Mouse (Mus musculus) kidney, adult 11 months (tissue): ENCODE data around the gene Icam2.
"Not testable (repeated sequence)": the region's sequence is repeated elsewhere in the genome, so short reads cannot be mapped to it uniquely, and the experiment has no call there.

Experiments
- DNase-seq: peaks from one replicate; pipeline ENCODE4 v3.0.0; 2022

The Icam2 gene

GRCm38 (mm10) chr11:106387791-106388216, at the start of gene Icam2:
TSS of gene Icam2 (minus strand) at chr11:106388075.
- no peak for DNase-seq

- DNase-seq, result no peak
These were observed 49.7 kb upstream of the Icam2 start for GRCm38 (mm10) chr11:106437543-106437942.

- no peak for DNase-seq
These were observed 49.2 kb upstream of the Icam2 start for GRCm38 (mm10) chr11:106437039-106437438.

- no peak for DNase-seq
These were observed 42.5 kb upstream of the Icam2 start for GRCm38 (mm10) chr11:106430392-106430791.

- DNase-seq, result no peak
These were observed 41.8 kb upstream of the Icam2 start for GRCm38 (mm10) chr11:106429689-106430088.

- no peak for DNase-seq
These were observed 40.7 kb upstream of the Icam2 start for GRCm38 (mm10) chr11:106428556-106428955.

GRCm38 (mm10) chr11:106428106-106428505, 40.2 kb upstream of the Icam2 start:
- no peak for DNase-seq

GRCm38 (mm10) chr11:106426447-106426846, 38.6 kb upstream of the Icam2 start:
- DNase-seq, result no peak

- DNase-seq, result no peak
These were observed 37.3 kb upstream of the Icam2 start for GRCm38 (mm10) chr11:106425201-106425600.

- DNase-seq, result no peak
These were observed 31.6 kb upstream of the Icam2 start for GRCm38 (mm10) chr11:106419262-106420102.

GRCm38 (mm10) chr11:106418622-106419196, 30.8 kb upstream of the Icam2 start:
- DNase-seq, result peak; percentile 74

- DNase-seq, result no peak
These were observed 30.0 kb upstream of the Icam2 start for GRCm38 (mm10) chr11:106417860-106418259.

GRCm38 (mm10) chr11:106416331-106416730, 28.5 kb upstream of the Icam2 start:
- DNase-seq, result no peak

- no peak for DNase-seq
These were observed 24.9 kb upstream of the Icam2 start for GRCm38 (mm10) chr11:106412641-106413360.

- no peak for DNase-seq
These were observed 23.3 kb upstream of the Icam2 start for GRCm38 (mm10) chr11:106411157-106411556.

- no peak for DNase-seq
These were observed 22.6 kb upstream of the Icam2 start for GRCm38 (mm10) chr11:106410507-106410906.

GRCm38 (mm10) chr11:106410011-106410410, 22.1 kb upstream of the Icam2 start:
- no peak for DNase-seq

GRCm38 (mm10) chr11:106398481-106398880, 10.6 kb upstream of the Icam2 start:
- DNase-seq, result no peak

- DNase-seq, result no peak
These were observed 9.8 kb upstream of the Icam2 start for GRCm38 (mm10) chr11:106397656-106398055.

- DNase-seq, result not testable (repeated sequence)
These were observed 6.2 kb upstream of the Icam2 start for GRCm38 (mm10) chr11:106394055-106394454.

- DNase-seq, result no peak
These were observed 5.4 kb upstream of the Icam2 start for GRCm38 (mm10) chr11:106393331-106393616.

GRCm38 (mm10) chr11:106392597-106393330, 4.9 kb upstream of the Icam2 start:
- DNase-seq, result no peak

GRCm38 (mm10) chr11:106391546-106392188, 3.8 kb upstream of the Icam2 start:
- DNase-seq, result peak; percentile 52
